ENCODE assay signal across 8 mouse cellular contexts in genomic region chr8:110845821-110846404, GRCm38 (mm10). TPM values are rescaled to one million over a fixed set of nuclear protein-coding genes. Genes with fewer than 3 reads are reported as not detected.
A peak's percentile ranks its signal among the peaks of the same experiment; 100 is the strongest.
DNase-seq lines count a peak whose midpoint lies in the region; ATAC-seq lines count a peak whose summit lies in the region.

No protein-coding gene starts in this region.

- WGBS in hindbrain, embryonic 10.5 days = 14% methylated on average over 17 of the region's 17 CpGs
- WGBS in midbrain, embryonic 11.5 days = 15% methylated on average over 17 of the region's 17 CpGs

- peak; percentile 27 for DNase-seq in c-Kit-positive CD71-positive TER-119-negative erythroid progenitor cells, embryonic 14.5 days (ENCODE audit: low read depth)
- peak; percentile 12 for DNase-seq in hindbrain, embryonic 10.5 days (ENCODE audit: low spot score)
- DNase-seq in midbrain, embryonic 11.5 days (ENCODE audit: low spot score, missing footprints) = peak; percentile 92
- DNase-seq in urinary bladder, postnatal 14 days (ENCODE audit: low spot score) = no peak
- no peak for DNase-seq in right cerebral cortex, postnatal 14 days
- DNase-seq in kidney, adult 9 months = no peak

- ATAC-seq in megakaryocyte, adult 5-6 weeks (ENCODE audit: poor library complexity, severe bottlenecking) = no peak
- ATAC-seq in midbrain, embryonic 11.5 days (ENCODE audit: low FRiP score) = no peak

- H3K4me1 ChIP-seq in megakaryocyte, embryonic 14.5 days = peaks cover 44% of the 10 kb centered on the region
- H3K4me1 ChIP-seq in hindbrain, embryonic 10.5 days (replicated peaks) = peaks cover 20% of the 10 kb centered on the region
- peaks cover 13% of the 10 kb centered on the region for H3K4me1 ChIP-seq in midbrain, embryonic 11.5 days (ENCODE audit: control insufficient read depth, insufficient read depth, low read length)

- H3K9me3 ChIP-seq in megakaryocyte, embryonic 14.5 days = no peaks in the 10 kb centered on the region
- no peaks in the 10 kb centered on the region for H3K9me3 ChIP-seq in hindbrain, embryonic 10.5 days
- H3K9me3 ChIP-seq in midbrain, embryonic 11.5 days (ENCODE audit: control insufficient read depth, low read length) = no peaks in the 10 kb centered on the region

- H3K27ac ChIP-seq in hindbrain, embryonic 10.5 days = peak overlapping the region; percentile 97
- peak overlapping the region; percentile 85 for H3K27ac ChIP-seq in midbrain, embryonic 11.5 days (ENCODE audit: low read depth, low read length)

- H3K4me2 ChIP-seq in midbrain, embryonic 11.5 days = peak overlapping the region; percentile 86

- peak overlapping the region; percentile 97 for H3K9ac ChIP-seq in midbrain, embryonic 11.5 days (ENCODE audit: low read length)

- H3K36me3 ChIP-seq in megakaryocyte, embryonic 14.5 days (replicated peaks; ENCODE audit: low read length) = peaks cover 64% of the 10 kb centered on the region
- H3K36me3 ChIP-seq in hindbrain, embryonic 10.5 days = peaks cover 53% of the 10 kb centered on the region
- peaks cover 22% of the 10 kb centered on the region for H3K36me3 ChIP-seq in midbrain, embryonic 11.5 days (ENCODE audit: control insufficient read depth, insufficient read depth, low read length)

- H3K27me3 ChIP-seq in megakaryocyte, embryonic 14.5 days (replicated peaks) = no peaks in the 10 kb centered on the region
- no peaks in the 10 kb centered on the region for H3K27me3 ChIP-seq in hindbrain, embryonic 10.5 days (ENCODE audit: insufficient read depth, poor library complexity, severe bottlenecking)
- H3K27me3 ChIP-seq in midbrain, embryonic 11.5 days (ENCODE audit: control insufficient read depth, insufficient read depth, low read length) = no peaks in the 10 kb centered on the region

- H3K4me3 ChIP-seq in megakaryocyte, embryonic 14.5 days (replicated peaks) = peak overlapping the region; percentile 99
- H3K4me3 ChIP-seq in hindbrain, embryonic 10.5 days = peak overlapping the region; percentile 89
- peak overlapping the region; percentile 96 for H3K4me3 ChIP-seq in midbrain, embryonic 11.5 days (ENCODE audit: low read depth, low read length)

RNA-seq across cellular contexts. Expression of gene Cog4, which starts 0.5 kb away (rescaled TPM):
- polyA plus RNA-seq in megakaryocyte, embryonic 14.5 days (2012; ENCODE audit: insufficient read depth, low replicate concordance) = 0.61 and 14.0 TPM in 2 replicates
- 13.6 and 17.4 TPM in 2 replicates for total RNA-seq in megakaryocyte, adult 5-6 weeks (2015)
- total RNA-seq in megakaryocyte, adult 5-6 weeks (2017) = 31.8 and 35.4 TPM in 2 replicates
- 70.0 and 75.6 TPM in 2 replicates for polyA plus RNA-seq in hindbrain, embryonic 10.5 days (2016; fragmentation: Nextera tagmentation; extraction: Ambion mirVana)
- 65.3 and 70.0 TPM in 2 replicates for polyA plus RNA-seq in midbrain, embryonic 11.5 days (2014; fragmentation: Nextera tagmentation; extraction: Ambion mirVana)

RNA-seq across cellular contexts. Expression of gene Sf3b3, which starts 0.7 kb away (rescaled TPM):
- polyA plus RNA-seq in megakaryocyte, embryonic 14.5 days (2012; ENCODE audit: insufficient read depth, low replicate concordance) = 3.4 TPM in 1 of 2 replicates, not detected in the other
- total RNA-seq in megakaryocyte, adult 5-6 weeks (2015) = 58.4 and 63.2 TPM in 2 replicates
- total RNA-seq in megakaryocyte, adult 5-6 weeks (2017) = 74.7 and 87.7 TPM in 2 replicates
- 185 and 217 TPM in 2 replicates for polyA plus RNA-seq in hindbrain, embryonic 10.5 days (2016; fragmentation: Nextera tagmentation; extraction: Ambion mirVana)
- 203 and 205 TPM in 2 replicates for polyA plus RNA-seq in midbrain, embryonic 11.5 days (2014; fragmentation: Nextera tagmentation; extraction: Ambion mirVana)

RNA-seq across cellular contexts. Expression of gene Il34, which starts 40.2 kb away (rescaled TPM):
- polyA plus RNA-seq in megakaryocyte, embryonic 14.5 days (2012; ENCODE audit: insufficient read depth, low replicate concordance) = 3.7 and 20.1 TPM in 2 replicates
- total RNA-seq in megakaryocyte, adult 5-6 weeks (2015) = not detected in 2 replicates
- total RNA-seq in megakaryocyte, adult 5-6 weeks (2017) = not detected in 2 replicates
- 0.37 TPM in 1 of 2 replicates, not detected in the other for polyA plus RNA-seq in hindbrain, embryonic 10.5 days (2016; fragmentation: Nextera tagmentation; extraction: Ambion mirVana)
- polyA plus RNA-seq in midbrain, embryonic 11.5 days (2014; fragmentation: Nextera tagmentation; extraction: Ambion mirVana) = 0.38 and 0.81 TPM in 2 replicates

RNA-seq across cellular contexts. Expression of gene Fuk, which starts 56.4 kb away (rescaled TPM):
- polyA plus RNA-seq in megakaryocyte, embryonic 14.5 days (2012; ENCODE audit: insufficient read depth, low replicate concordance) = 1.6 and 3.3 TPM in 2 replicates
- total RNA-seq in megakaryocyte, adult 5-6 weeks (2015) = 1.5 and 3.4 TPM in 2 replicates
- total RNA-seq in megakaryocyte, adult 5-6 weeks (2017) = 3.7 TPM in 2 replicates
- polyA plus RNA-seq in hindbrain, embryonic 10.5 days (2016; fragmentation: Nextera tagmentation; extraction: Ambion mirVana) = 11.3 and 12.4 TPM in 2 replicates
- 4.0 and 4.3 TPM in 2 replicates for polyA plus RNA-seq in midbrain, embryonic 11.5 days (2014; fragmentation: Nextera tagmentation; extraction: Ambion mirVana)

Comparison
In these comparisons a context has a peak if more than half of its experiments do, and no peak if none do; other contexts are left out.
1. DNase-seq: peak in c-Kit-positive CD71-positive TER-119-negative erythroid progenitor cells, embryonic 14.5 days (single experiment), hindbrain, embryonic 10.5 days (single experiment) and midbrain, embryonic 11.5 days (single experiment); none in urinary bladder, postnatal 14 days (single experiment), right cerebral cortex, postnatal 14 days (single experiment) and kidney, adult 9 months (single experiment).
2. RNA of gene Sf3b3, which starts 0.7 kb away (polyA plus RNA-seq): 203 to 205 TPM in midbrain, embryonic 11.5 days and 185 to 217 TPM in hindbrain, embryonic 10.5 days; 3.4 TPM in megakaryocyte, embryonic 14.5 days; every median in the first group is over 10 times any median in the second.
3. Peak in every context shown above with its lines, with median percentiles within 50 percentile points of each other: H3K4me3 ChIP-seq.